Mouse (Mus musculus) stomach, embryonic 14.5 days (tissue): ENCODE measurements at regions not wholly inside any gene's neighbourhood (a gene's known extent, or its start where the extent isn't known, plus 50 kb on each side); places are given as distances from the start of the nearest gene placed in this dataset.

ENCODE experiments used
- ATAC-seq: fragments of 200-750 bp; cut with Nextera tagmentation; 2 replicates; pipeline ENCODE4 v1.8.0; 2017; ENCODE audit warnings: low read depth, moderate TSS enrichment; ENCODE audit not compliant: insufficient number of reproducible peaks, insufficient read depth, low FRiP score
- H3K27ac ChIP-seq: fragments of 300-500 bp; sonication (generic); 2 replicates; pipeline ENCODE4 v1.5.1; 2014; ENCODE audit warnings: mild to moderate bottlenecking, low read length, moderate library complexity, mixed read lengths
- H3K27me3 ChIP-seq: fragments of 300-500 bp; sonication (generic); 2 replicates; pipeline ENCODE4 v1.6.1; 2014; ENCODE audit warnings: low read length, control low read depth, mixed read lengths; ENCODE audit not compliant: control insufficient read depth, insufficient read depth
- H3K36me3 ChIP-seq: fragments of 300-500 bp; sonication (generic); 2 replicates; pipeline ENCODE4 v1.6.1; 2014; ENCODE audit warnings: mild to moderate bottlenecking, control low read depth, low read length, moderate library complexity, mixed read lengths; ENCODE audit not compliant: control insufficient read depth, insufficient read depth
- H3K4me1 ChIP-seq: fragments of 300-500 bp; sonication (generic); 2 replicates; pipeline ENCODE4 v1.6.1; 2014; ENCODE audit warnings: low read length, control low read depth, mixed read lengths; ENCODE audit not compliant: control insufficient read depth, insufficient read depth
- H3K4me2 ChIP-seq: fragments of 300-500 bp; sonication (generic); replicated peaks from 2 replicates; pipeline ENCODE4 v1.6.1; 2014; ENCODE audit warnings: low read depth, low read length, control low read depth
- H3K4me3 ChIP-seq: fragments of 300-500 bp; sonication (generic); 2 replicates; pipeline ENCODE4 v1.5.1; 2014; ENCODE audit warnings: low read depth, low read length, control low read depth
- H3K9ac ChIP-seq: fragments of 300-500 bp; sonication (generic); replicated peaks from 2 replicates; pipeline ENCODE4 v1.6.1; 2014; ENCODE audit warnings: low read depth, mild to moderate bottlenecking, control low read depth, low read length, moderate library complexity, mixed read lengths
- H3K9me3 ChIP-seq: fragments of 300-500 bp; sonication (generic); 2 replicates; pipeline ENCODE4 v1.6.1; 2016; ENCODE audit warnings: low read depth, low read length, control low read depth; ENCODE audit not compliant: control insufficient read depth
- WGBS: fragments of 180-500 bp; shearing (Covaris S2); extraction: QIAGEN DNeasy Blood & Tissue Kit; methylation state at CpG from one replicate; pipeline ENCODE4 v1.1.7; 2014; 5-methylcytosine and 5-hydroxymethylcytosine counted together

DNA sequence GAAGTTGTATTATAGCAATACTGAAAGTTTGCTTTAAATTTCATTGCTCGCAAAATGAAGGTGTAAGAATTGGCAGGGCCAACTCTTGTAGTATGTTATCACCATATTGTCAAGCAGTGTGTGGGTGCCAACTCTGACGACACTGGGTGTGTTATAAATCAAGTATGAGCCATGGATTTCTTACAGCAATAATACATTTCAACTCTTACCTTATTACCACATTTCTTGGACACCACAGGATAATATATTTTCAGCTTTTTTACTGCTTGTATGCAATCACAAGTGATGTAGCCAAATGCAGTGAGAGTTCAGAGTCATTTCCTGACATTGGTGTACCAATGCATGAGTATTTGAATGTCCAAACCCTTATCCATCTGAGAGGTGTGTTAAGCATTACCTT, 1529.2 kb upstream of the Zeb2 start:
- H3K9me3 ChIP-seq: no peaks in the 10 kb centered on the region
- no peak overlapping the region for H3K27ac ChIP-seq
- H3K4me3 ChIP-seq: no peak overlapping the region
- no peaks in the 10 kb centered on the region for H3K27me3 ChIP-seq
- no peak overlapping the region for H3K4me2 ChIP-seq
- no peak for ATAC-seq
- H3K4me1 ChIP-seq: no peaks in the 10 kb centered on the region
- 75% methylated on average over 2 of the region's 2 CpGs for WGBS
- no peak overlapping the region for H3K9ac ChIP-seq
- no peaks in the 10 kb centered on the region for H3K36me3 ChIP-seq

DNA sequence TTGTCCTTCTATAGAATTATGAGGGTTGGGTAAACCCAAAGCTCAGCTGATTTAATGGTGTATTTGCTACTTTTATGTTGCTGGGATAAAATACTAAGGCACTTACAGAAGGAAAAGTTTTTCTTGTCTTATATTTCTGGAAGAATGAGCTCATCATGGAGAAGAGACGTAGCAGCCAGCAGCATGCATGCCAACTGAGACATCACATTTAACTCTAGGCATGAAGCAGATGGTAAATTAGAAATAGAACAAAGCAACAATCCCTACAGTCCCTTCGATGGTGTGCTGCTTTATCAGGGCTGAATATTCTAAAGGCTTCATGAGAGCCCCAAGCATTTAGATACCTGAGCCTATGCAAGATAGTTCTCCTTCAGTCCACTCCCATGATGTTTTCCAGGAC, 1492.0 kb upstream of the Zeb2 start:
- 85% methylated on average over 2 of the region's 2 CpGs for WGBS
- Histone ChIP-seq H3K27me3 (no peaks in the 10 kb centered on the region), H3K4me3 (no peak overlapping the region), H3K9me3 (no peaks in the 10 kb centered on the region), H3K27ac (no peak overlapping the region), H3K36me3 (no peaks in the 10 kb centered on the region), H3K9ac (no peak overlapping the region), H3K4me2 (no peak overlapping the region), H3K4me1 (no peaks in the 10 kb centered on the region)
- no peak for ATAC-seq

DNA sequence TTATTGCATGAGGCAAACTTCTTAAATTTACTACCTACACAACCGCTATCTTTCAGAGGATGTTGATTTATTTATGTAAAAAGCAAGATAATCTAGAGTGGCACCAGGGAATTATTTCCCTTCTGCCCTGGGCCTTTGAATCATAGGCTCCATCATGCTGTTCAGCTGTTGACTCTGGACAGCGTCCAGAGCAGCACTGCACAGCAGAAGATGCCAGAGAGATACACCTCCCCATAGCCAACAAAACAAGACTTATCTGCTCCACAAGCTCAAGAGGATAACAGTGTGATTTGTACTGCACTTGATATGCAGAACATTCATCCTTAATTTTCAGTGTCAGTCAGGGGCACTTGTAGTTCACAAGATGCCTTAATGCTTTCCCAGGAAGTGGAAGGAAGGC, 1464.6 kb upstream of the Zeb2 start:
- no peaks in the 10 kb centered on the region for H3K36me3 ChIP-seq
- WGBS: 34% methylated on average over 2 of the region's 2 CpGs

DNA sequence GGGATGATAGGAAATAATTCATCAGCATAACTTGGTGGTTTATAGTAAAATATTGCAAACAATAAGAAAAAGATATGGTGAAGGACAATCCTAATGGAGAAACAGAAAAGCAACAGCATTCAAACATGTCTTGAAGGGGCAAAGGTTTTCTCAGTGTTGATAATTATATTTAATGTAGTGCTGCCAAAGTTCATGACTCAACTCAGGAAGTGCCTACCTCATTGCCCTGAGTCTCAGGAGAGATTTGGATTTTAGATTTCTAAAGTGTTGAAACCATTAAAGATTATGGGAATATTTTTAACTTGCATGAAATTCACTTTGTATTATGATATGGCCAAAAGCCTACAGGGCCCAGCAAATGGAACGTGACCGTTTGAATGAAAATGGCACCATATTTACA, 1453.2 kb upstream of the Zeb2 start:
- H3K9me3 ChIP-seq: no peaks in the 10 kb centered on the region
- H3K4me1 ChIP-seq: no peaks in the 10 kb centered on the region
- H3K4me2 ChIP-seq: no peak overlapping the region
- WGBS: 93% methylated on average over 2 of the region's 2 CpGs
- no peak for ATAC-seq
- no peak overlapping the region for H3K9ac ChIP-seq
- H3K36me3 ChIP-seq: no peaks in the 10 kb centered on the region
- H3K27me3 ChIP-seq: no peaks in the 10 kb centered on the region
- no peak overlapping the region for H3K27ac ChIP-seq
- H3K4me3 ChIP-seq: no peak overlapping the region

More for the DNA sequence above, 1464.6 kb upstream of the Zeb2 start:
- ATAC-seq: no peak
- no peaks in the 10 kb centered on the region for H3K27me3 ChIP-seq
- no peak overlapping the region for H3K4me2 ChIP-seq
- no peaks in the 10 kb centered on the region for H3K9me3 ChIP-seq
- no peak overlapping the region for H3K9ac ChIP-seq
- no peaks in the 10 kb centered on the region for H3K4me1 ChIP-seq
- no peak overlapping the region for H3K4me3 ChIP-seq
- H3K27ac ChIP-seq: no peak overlapping the region

DNA sequence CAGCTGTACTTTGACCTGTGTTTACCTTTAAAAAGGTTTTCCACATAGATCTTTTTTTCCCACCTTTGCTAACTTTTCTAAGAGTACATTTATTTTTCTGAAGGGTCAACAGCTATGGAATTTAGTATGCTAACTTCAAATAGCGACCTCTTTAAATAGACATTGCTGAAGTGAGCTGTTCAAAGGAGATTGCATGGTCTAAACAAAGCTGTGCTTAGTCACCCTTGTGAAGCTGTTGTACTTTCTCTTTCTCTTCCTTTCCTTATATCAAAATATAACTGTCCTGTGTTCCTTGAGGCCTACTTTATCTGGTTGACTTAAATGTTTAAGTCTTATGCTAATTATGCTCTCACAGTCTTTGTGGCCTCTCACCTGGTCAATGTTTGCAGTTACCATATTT, 1416.2 kb upstream of the Zeb2 start:
- H3K4me3 ChIP-seq: no peak overlapping the region
- H3K27me3 ChIP-seq: no peaks in the 10 kb centered on the region
- H3K27ac ChIP-seq: no peak overlapping the region
- H3K9me3 ChIP-seq: no peaks in the 10 kb centered on the region
- H3K9ac ChIP-seq: no peak overlapping the region
- no peak overlapping the region for H3K4me2 ChIP-seq
- no peaks in the 10 kb centered on the region for H3K4me1 ChIP-seq
- no peaks in the 10 kb centered on the region for H3K36me3 ChIP-seq
- ATAC-seq: no peak
- 38% methylated on average over 1 of the region's 1 CpGs for WGBS

DNA sequence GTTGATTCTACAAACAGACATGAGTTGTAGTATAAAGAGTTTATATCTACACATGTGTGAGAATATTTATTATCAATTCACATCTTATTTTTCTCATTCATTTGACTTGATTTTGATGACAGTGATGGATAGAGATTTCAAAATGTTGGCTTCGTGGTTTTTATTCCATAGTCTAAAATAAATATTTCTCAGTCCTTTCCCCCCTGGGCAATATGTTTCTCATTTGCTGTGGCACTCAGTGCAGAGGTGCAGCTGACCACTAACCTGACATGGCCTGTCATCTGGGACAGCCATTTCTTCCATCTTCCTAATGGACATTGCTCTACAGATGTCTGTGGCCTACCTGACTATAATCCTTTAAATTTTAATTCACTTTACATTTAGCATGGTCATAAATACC, 1413.5 kb upstream of the Zeb2 start:
- WGBS: 62% methylated on average over 1 of the region's 1 CpGs
- Histone ChIP-seq H3K36me3 (no peaks in the 10 kb centered on the region), H3K4me3 (no peak overlapping the region)

DNA sequence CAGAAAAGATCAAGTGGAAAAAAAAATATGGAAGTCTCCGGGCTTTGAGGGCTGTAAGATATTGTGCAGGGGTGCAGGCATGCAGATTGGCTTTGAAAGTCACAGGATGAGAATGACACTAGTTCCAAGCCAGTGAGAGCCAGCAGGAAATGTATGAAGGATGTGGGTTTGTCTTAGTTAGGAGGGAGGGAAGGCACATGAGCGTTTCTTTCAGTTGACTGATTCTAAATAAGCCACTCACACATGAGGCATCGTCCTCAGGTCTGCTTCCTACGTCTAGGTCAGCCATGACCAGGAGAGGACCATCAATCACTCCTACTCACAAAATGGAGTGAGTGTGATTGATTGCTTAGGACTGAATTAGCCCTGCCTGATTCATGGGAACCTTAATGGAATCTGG, 1408.0 kb upstream of the Zeb2 start:
- Histone ChIP-seq H3K9me3 (no peaks in the 10 kb centered on the region), H3K27ac (no peak overlapping the region; the same call in 1 of the 2 replicates), H3K4me2 (no peak overlapping the region), H3K36me3 (no peaks in the 10 kb centered on the region), H3K4me3 (no peak overlapping the region), H3K9ac (no peak overlapping the region), H3K4me1 (no peaks in the 10 kb centered on the region), H3K27me3 (no peaks in the 10 kb centered on the region)
- 24% methylated on average over 4 of the region's 4 CpGs for WGBS
- ATAC-seq: no peak

More for the DNA sequence above, 1413.5 kb upstream of the Zeb2 start:
- Histone ChIP-seq H3K9me3 (no peaks in the 10 kb centered on the region), H3K9ac (no peak overlapping the region), H3K4me1 (no peaks in the 10 kb centered on the region), H3K27me3 (no peaks in the 10 kb centered on the region), H3K27ac (no peak overlapping the region), H3K4me2 (no peak overlapping the region)
- no peak for ATAC-seq

DNA sequence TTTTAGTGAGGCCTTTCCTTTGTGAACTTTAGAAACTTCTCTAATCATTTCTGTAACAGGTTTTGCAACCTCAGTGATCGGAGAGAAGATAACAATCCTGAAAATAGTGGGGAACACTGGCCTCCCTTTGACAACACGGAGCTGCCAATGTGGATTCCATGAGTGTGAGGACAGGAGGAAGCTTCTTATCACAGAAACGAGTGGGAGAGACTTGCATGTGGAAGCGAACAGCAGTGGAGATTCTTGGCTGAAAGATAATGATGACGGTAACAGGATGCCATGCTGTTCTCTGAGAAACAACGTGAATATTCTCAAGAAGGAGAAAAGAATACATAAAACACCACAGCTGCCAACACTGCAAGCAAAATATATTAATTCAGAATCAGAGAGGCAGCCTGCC, 1407.4 kb upstream of the Zeb2 start:
- no peak for ATAC-seq
- Histone ChIP-seq H3K9ac (no peak overlapping the region), H3K4me1 (no peaks in the 10 kb centered on the region), H3K36me3 (no peaks in the 10 kb centered on the region), H3K4me3 (no peak overlapping the region), H3K27ac (no peak overlapping the region; the same call in 1 of the 2 replicates), H3K4me2 (no peak overlapping the region), H3K9me3 (no peaks in the 10 kb centered on the region), H3K27me3 (no peaks in the 10 kb centered on the region)
- 21% methylated on average over 6 of the region's 6 CpGs for WGBS

DNA sequence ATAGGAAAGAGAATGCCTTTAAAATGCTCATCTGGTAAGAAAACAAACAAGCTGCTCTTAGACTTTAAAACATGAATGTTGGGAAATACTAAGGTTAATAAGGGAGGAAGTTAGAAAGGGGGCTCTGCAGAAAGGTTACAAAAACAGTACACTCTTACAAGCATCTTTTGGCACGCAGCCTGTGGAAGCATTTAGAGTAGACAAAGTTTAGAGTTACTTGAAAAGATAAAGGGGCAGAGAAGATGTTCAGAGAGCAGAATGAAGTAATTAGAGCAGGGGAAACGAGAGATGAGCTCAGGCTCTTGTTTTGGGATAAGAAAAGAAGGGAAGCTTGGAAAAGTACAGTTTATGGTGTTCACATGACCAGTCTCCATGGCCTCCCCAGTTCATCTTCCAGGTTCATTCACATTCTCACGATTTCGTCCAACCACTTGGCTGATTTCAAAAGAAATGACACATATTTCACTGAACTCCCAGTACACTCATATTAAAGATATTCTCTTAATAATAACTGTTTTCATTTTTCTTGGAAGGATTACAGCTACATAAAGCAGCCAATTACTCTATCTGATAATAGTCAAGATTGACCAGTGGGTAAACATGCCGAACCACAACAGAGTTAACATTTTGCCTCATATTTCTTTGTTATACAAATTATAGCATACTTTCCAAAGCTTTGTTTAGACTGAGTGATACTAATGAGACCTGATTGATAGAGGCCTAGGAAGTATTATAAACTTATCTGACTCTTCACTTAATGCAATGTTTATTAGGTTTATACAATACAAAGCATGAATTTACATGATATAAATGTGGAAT, 1404.2 kb upstream of the Zeb2 start:
- Histone ChIP-seq H3K36me3 (no peaks in the 10 kb centered on the region), H3K27ac (peak overlapping the region; percentile 16; the same call in 1 of the 2 replicates), H3K27me3 (no peaks in the 10 kb centered on the region), H3K4me2 (no peak overlapping the region), H3K9ac (no peak overlapping the region), H3K4me1 (no peaks in the 10 kb centered on the region), H3K9me3 (no peaks in the 10 kb centered on the region), H3K4me3 (no peak overlapping the region)
- WGBS: 31% methylated on average over 5 of the region's 5 CpGs
- ATAC-seq: no peak
